Mouse (Mus musculus): ENCODE measurements around the gene Ric8b.

Gene Ric8b

DNA sequence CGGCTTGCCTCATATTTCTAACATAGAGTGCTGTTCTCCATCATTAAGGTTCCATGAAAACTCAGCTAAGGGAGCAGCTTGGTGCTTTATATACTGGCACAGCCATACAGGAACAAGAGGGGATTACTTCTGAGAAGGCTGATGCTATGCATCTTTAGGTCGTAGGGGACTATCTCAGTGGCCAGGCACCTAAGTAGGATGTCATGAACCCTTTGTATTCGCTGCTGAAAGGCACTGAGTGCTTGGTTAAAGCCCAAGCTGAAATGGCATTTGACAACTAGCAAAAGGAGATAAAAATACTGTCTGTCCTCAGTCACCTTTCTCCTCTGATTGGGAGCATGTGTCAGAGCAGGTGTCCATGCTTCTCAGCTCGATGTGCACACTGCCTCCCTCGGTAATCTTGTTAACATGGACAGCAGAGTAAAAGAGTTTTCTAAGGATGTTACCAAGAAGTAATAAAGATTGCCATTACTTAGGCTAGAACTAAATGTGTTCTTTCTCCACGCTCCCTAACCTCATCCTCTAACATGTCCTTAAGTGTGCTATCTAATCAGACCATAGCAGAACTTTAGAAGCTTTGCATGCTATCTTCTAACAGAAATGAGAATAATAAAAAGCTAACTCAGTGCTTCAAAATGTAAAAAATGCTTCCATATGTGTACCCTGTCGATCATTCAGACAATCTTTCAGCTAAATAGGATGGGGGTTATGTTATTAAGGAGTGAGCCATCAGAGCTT lies 89.3 kb downstream of the Ric8b start:
- no peak for DNase-seq (ENCODE audit: low spot score)

DNA sequence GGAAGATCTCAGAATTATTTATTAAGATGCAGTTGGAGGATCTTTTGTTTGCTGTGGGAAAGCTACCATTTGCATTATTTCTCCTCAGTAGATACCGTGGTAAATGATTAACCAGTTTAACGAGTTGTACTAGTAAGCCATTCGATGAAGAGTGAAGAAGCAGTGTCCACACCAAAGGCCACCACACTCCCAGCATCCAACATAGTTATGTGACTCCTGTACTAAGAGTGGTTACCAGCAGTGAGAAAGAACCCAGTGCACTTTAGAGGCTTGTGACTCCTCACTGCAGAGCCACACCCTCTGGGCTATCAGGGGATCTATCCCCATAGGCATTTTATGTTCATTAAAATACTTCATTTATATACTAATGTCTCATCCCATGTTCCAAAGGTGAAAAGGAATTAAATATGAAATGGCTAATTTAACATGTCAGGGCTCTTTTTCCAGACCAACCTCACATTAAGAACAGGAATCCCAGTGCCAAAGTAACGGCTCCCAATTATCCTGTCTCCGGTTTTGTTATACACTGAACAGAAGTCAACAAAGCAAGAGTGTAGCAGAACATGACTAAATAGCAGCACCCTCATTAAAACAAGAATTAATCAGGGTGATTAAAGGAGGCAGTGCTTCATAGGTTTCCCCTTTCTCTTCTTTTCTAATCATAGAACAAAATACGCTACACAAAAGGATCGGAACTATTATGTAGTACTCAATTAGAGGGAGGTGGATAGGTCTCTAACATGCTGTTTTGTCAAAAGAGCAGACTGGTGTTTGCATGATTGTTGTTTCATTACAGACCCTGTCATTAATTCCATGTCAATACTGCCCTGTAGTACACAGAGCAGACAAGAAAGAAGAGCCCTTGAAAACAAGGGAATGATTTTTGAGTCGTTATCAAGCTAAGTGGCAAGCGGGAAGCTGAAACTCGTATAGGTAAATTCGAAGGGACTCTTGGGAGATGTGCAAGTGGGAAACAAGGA lies 90.7 kb downstream of the Ric8b start:
- DNase-seq (ENCODE audit: low spot score), result no peak

DNA sequence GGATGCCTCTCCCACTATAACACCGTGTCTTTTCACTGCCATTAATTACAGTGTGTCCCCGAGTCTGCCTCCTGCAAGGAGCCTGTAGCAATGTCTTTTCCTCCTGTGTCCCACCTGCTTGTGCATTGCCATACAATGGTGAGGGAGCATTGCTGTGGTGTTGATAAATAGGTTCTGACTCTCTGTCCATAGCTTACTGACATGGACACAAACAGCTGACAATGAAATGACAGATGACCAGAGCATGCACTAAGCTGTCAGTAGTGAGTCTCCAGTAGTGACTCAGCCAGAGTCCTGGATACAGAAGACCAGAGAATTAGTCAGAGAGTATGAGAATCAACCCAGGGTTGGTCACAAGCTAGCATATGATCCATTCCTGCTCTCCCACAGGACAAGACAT lies 93.7 kb downstream of the Ric8b start:
- no peak for DNase-seq (ENCODE audit: low spot score)

DNA sequence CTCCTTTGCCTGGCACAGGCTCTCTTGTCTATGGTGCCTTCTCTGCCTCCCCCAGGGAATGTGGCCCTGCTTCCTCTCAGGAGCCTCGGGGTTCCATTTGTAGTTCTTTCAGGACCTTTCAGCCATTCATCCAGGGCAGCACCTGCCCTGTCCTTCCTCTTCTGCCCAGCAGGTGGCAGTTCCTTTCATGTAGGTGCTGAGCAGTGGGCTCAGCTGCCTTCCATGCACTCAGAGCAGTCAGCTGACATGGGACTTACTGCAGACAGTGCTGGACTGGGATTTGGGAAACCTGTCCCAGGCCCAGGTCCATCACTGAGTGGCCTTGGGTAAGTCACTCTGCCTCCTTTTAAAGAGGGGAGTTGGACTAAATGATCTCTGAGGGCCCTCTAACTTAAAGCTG lies 96.0 kb downstream of the Ric8b start:
- DNase-seq (ENCODE audit: low spot score), result peak; percentile 81

DNA sequence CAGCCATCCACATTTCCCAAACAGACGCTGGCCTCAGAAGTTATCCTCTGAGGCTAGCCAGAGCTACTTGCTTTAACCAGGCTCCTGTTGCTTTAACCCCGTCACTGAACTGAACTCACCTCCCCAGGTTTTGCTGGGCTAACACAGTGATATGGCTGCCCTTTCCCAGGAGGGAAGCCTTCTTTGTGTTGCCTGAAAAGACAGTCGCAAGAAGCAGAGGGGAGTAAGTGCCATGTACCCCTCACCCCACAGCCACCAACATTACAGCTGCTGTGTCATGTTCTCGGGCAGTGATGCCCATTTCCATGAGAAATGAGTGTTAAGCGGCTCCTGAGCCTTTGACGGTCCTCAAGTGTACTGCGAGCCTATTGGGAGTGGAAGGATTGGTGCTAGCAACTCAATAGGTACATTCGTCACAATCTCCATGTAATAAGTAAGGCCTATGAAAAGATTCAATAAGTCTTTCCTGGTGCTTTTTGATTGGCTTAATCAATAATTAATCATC lies 96.6 kb downstream of the Ric8b start:
- DNase-seq (ENCODE audit: low spot score), result no peak

- DNase-seq (ENCODE audit: low spot score), result no peak
Measured at GRCm38 (mm10) chr10:85014456-85014976, 97.1 kb downstream of the Ric8b start.

GRCm38 (mm10) chr10:85022647-85023312 lies 105.4 kb downstream of the Ric8b start:
- DNase-seq (ENCODE audit: low spot score), result peak; percentile 53

- no peak for DNase-seq (ENCODE audit: low spot score)
Measured at GRCm38 (mm10) chr10:85023313-85023666, 105.9 kb downstream of the Ric8b start.

- no peak for DNase-seq (ENCODE audit: low spot score)
Measured at GRCm38 (mm10) chr10:85025799-85026424, 108.5 kb downstream of the Ric8b start.

DNA sequence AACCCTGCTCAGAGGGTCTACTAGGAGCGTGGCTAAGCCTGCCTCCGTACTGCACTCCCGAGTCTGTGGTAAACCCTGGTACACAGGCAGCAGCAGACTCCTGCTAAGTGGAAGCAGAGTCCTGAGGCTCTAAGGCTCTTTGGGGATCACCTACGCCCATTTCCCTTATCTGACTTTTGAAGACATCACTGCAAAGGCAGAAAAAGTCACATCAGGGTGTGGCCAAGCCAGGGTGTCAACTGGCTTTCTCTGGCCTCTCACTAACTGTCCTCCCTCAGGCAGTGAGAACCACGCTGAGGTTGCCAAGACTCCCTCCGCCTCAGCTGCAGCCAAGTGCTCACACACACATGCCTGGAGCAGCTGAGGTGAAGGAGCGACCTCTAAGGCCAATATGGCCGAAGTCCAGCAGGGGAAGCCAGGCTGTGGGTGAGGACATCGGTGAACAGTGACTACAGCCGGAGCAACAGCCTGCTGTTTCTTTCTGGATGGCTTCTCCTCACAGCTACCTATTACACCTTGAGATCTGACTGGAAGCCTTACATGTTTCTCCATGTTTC lies 110.3 kb downstream of the Ric8b start:
- DNase-seq (ENCODE audit: low spot score), result no peak

DNA sequence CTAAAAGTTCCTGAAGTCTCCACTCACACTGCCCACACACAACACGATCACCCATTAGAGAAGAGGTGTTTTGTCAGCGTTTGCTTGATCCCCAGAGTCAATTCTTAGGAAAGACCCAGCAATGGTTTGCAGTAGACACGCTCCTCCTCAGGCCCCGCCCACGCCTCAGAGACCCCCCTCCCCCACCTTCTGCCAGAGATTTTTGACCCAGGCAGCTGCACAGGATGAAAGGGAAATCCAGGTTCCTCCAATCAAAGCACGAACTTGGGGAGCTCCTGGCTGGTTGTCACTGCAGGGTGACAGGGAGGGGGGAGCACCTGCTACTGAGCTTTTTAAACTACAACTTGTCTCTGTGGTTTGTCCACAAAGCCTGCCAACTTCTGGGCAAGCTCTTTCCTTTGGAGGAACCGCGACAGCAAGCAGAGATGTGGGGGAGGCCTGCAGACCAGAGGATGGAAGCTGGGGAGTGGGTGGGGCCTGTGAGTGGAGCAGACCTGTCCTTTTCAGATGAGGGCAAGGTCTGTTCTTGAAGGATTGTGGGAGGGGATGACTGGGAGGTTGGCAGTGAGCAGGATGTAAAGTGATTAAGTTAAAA lies 117.8 kb downstream of the Ric8b start:
- no peak for DNase-seq (ENCODE audit: low spot score)

GRCm38 (mm10) chr10:85038147-85038546 lies 120.7 kb downstream of the Ric8b start:
- DNase-seq (ENCODE audit: low spot score), result no peak

- DNase-seq (ENCODE audit: low spot score), result no peak
Measured at GRCm38 (mm10) chr10:85038852-85039251, 121.4 kb downstream of the Ric8b start.

DNA sequence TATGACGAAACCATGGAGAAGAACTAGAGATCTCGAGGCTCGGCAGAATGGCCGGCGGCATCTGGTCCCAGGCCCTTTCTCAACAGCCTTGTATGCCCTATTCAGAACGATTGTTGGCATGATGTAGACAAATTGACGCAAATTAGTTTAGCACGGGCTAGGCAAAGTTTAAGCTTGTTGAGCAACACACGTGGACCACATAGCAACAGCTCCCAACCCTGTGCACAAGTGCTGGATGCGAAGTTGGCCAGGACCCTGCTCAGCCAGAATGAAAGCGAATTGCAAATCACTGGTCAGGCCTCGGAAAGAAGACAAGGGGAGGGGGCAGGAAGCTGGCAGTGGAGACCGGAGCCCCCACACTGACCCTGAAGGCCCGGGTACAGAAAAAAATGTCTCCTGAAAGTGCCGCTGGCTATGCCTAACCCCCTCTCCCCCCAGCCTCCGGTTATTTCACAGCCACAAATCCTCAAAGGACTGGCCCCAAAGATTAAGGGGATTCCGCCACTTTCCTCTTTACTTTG lies 126.8 kb downstream of the Ric8b start:
- peak; percentile 74 for DNase-seq (ENCODE audit: low spot score)

DNA sequence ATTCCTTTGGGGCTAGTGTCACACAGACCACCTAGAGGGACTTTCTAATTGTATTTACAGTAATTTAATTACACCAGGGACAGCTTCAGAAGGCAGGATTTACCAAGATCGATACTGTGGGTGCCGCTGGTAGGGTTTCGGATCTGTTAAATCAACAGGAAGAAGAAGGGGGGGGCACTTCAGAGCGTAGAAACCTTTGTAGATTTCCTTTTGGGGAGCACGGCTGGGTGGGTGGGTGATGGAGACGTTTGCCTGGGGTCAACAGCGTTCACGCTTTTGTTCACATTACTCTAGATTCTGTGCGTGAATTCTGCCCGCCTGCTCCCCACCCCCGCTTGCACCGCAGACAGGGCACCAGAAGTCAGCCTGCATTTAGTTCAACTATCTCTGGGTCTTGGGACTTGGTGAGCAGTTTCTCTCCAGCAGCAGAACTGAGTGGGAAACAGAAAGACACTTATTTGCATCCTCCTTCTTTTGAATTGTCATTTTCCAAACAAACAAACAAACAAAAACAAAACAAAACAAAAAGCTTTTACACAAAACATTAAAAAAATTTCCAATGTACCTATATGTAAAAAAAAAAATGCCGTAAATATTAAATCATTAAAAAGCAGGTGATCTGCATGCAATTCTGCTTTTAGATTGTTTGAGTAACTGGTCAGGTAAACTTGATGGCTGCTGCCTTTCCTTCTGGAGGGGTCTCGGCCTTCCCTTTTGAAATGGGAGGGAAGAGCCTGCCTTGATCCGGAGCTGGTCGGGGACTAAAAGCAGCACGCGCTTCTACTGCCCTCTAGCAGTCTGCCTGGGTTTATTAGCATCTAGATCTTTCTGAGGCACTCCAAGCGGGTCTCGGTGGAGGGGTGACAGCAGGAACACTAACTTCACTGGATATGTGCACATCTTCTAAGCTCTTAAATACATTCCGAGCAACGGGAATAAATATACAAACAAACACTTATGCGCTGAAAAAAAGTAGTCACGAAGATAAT lies 127.6 kb downstream of the Ric8b start:
- DNase-seq (ENCODE audit: low spot score), result peak; percentile 87

DNA sequence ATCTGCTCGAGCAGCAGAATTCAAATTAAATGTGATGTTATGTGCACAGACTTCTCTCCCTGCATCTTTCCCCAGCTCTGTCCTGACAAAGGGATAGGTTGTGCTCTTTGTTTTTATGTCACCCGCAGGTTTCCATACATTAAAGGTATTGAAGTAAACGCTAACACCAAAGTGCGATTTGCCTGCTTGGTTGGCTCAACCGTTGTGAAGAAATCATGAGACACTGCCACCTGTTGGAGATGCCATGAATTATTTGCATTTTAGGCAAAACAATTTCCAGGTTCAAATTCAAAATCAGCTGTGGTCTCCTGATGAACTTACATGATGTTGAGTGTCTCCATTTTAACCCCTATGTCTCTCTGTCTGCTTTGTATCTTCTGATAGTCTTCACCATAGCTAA lies 129.2 kb downstream of the Ric8b start:
- peak; percentile 79 for DNase-seq (ENCODE audit: low spot score)

DNA sequence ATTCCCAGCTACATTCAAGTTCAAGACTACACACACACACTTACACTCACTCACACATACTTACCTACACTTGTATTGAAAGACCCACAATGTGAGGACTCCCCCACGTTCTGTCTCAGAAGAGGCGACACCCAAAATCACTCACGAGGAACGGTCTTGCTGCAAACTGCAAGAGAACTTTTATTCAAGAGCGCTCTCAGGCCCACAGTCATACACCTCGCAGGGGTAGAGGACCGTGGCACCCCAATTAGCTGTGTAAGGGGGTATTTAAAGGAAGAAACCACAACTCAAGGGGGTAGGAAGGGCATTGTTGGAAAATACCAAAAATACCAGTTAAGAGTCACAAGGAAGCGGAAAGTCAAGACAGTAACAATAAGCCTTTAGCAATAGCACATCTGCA lies 130.6 kb downstream of the Ric8b start:
- no peak for DNase-seq (ENCODE audit: low spot score)

- DNase-seq (ENCODE audit: low spot score), result no peak
Measured at GRCm38 (mm10) chr10:85050668-85051208, 133.3 kb downstream of the Ric8b start.

DNA sequence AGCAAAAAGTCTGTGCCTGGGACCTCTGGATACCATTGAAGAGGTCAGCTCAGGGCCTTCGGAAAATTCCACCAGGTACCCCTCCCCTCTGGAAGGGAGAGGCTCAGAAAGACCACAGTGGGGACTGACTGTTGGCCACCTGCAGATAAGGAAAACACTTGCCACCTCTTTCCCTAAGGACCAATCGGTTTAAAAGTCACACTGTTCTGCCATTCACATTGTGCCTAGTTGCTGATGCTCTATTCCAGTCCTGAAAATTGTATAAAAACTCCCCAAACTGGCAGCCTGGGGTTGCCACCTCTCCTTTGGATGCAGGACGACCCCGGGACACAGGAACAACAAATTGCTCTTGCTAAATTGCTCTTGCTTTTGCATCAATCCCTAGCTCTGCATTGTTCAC lies 135.0 kb downstream of the Ric8b start:
- DNase-seq (ENCODE audit: low spot score), result no peak
